Mouse (Mus musculus): Measurements from ENCODE around the gene Arhgef18. TPM values are rescaled to one million over a fixed set of nuclear protein-coding genes. Genes with fewer than 3 reads are reported as not detected.
A peak's percentile ranks its signal among the peaks of the same experiment; 100 is the strongest.

Arhgef18 gene
- polyA plus RNA-seq, 1 experiment from 2014 or later, result 5.5 TPM

DNA sequence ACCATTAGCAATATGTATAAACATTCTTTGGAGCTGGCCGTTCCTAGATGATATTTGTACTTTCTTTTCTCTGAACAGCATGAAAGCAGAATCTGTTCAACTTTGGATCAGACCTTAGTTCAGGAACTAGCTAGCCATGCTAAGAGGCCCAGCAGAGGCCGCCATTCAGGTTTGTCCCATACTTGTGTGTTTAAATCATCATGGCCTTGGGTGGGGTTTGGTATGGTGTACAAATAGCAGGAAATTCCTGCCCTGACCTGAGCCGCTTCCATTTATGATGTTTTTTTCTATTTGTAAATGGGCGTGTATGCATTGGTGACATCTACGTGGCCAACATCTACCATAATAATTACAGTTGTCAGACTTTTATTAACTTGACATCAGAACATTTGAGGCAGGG is 32.4 kb downstream of the Arhgef18 start:
- ATAC-seq (ENCODE audit: low FRiP score, low TSS enrichment), result peak; percentile 81
- TF ChIP-seq CTCF (IDR thresholded peaks at IDR 0.05; ENCODE audit: low read depth) (peak; percentile 31), EP300 (optimal IDR thresholded peaks at IDR 0.05) (peak; percentile 75)
- peak; percentile 64 for DNase-seq (ENCODE audit: low spot score)
- H3K9me3 ChIP-seq (ENCODE audit: control insufficient read depth, low read length), result no peaks in the 10 kb centered on the region
- H3K27me3 ChIP-seq (ENCODE audit: control insufficient read depth, insufficient read depth, low read length), result no peaks in the 10 kb centered on the region
- H3K4me1 ChIP-seq (replicated peaks; ENCODE audit: control insufficient read depth, insufficient read depth), result no peaks in the 10 kb centered on the region
- H3K9ac ChIP-seq (ENCODE audit: low read length), result no peak overlapping the region
- H3K4me3 ChIP-seq (ENCODE audit: low read depth, low read length), result no peak overlapping the region
- 50% methylated on average over 5 of the region's 5 CpGs for WGBS
- H3K36me3 ChIP-seq (ENCODE audit: control insufficient read depth, insufficient read depth, low read length), result no peaks in the 10 kb centered on the region; the same call in 1 of the 2 replicates
- no peak overlapping the region for H3K4me2 ChIP-seq (replicated peaks; ENCODE audit: low read depth)
- H3K27ac ChIP-seq (replicated peaks), result peak overlapping the region; percentile 78

DNA sequence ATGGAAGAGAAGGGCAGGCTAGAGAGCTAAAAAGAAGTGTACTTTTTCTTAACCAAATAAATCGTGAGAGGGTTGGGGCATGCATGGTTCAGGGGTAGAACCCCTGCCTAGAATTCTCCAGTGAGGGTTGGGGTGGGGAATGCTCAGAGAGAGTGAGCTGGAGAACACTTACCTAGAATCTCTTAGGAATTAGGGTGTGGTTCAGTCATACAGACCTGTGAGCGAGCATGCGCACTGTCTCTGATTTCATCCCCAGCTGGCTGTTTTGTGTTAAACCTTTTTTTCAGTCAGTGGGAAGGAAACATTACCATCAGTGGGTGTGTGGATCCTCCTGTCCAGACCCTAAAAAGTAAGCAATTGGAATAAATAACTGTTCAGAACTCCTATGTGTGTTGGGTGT is 33.4 kb downstream of the Arhgef18 start:
- ATAC-seq (ENCODE audit: low FRiP score, low TSS enrichment) (0 out of 2 replicates have a peak, but pooled peaks have one; percentile 21), DNase-seq (ENCODE audit: low spot score) (no peak)
- H3K36me3 ChIP-seq (ENCODE audit: control insufficient read depth, insufficient read depth, low read length), result no peaks in the 10 kb centered on the region; the same call in 1 of the 2 replicates
- peak overlapping the region; percentile 49; the same call in 1 of the 2 replicates for H3K27ac ChIP-seq (replicated peaks)
- no peaks in the 10 kb centered on the region for H3K4me1 ChIP-seq (replicated peaks; ENCODE audit: control insufficient read depth, insufficient read depth)
- TF ChIP-seq CTCF (IDR thresholded peaks at IDR 0.05; ENCODE audit: low read depth) (no peak), EP300 (optimal IDR thresholded peaks at IDR 0.05) (no peak)
- no peak overlapping the region for H3K9ac ChIP-seq (ENCODE audit: low read length)
- H3K4me3 ChIP-seq (ENCODE audit: low read depth, low read length), result no peak overlapping the region
- 57% methylated on average over 3 of the region's 3 CpGs for WGBS
- H3K4me2 ChIP-seq (replicated peaks; ENCODE audit: low read depth), result no peak overlapping the region
- H3K27me3 ChIP-seq (ENCODE audit: control insufficient read depth, insufficient read depth, low read length), result no peaks in the 10 kb centered on the region
- no peaks in the 10 kb centered on the region for H3K9me3 ChIP-seq (ENCODE audit: control insufficient read depth, low read length)

DNA sequence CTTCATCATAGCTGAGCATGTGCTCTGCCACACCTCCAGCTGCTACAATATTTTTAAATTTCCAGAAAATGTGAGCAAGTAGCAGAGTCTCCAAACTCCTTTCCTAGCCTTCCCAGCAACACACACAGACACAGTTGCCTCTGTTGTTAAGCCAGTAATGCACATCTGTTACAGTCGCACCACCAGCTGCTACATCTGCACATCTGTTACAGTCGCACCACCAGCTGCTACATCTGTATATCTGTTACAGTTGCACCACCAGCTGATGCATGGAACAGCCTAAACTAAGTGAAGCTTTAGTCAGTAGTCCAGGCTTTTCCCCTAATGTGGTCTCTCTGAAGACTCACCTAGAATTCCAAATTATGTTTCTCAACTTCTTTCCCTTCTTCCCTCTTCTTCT is 35.6 kb downstream of the Arhgef18 start:
- 68% methylated on average over 2 of the region's 2 CpGs for WGBS
- H3K27me3 ChIP-seq (ENCODE audit: control insufficient read depth, insufficient read depth, low read length), result no peaks in the 10 kb centered on the region
- H3K27ac ChIP-seq (replicated peaks), result no peak overlapping the region
- ATAC-seq (ENCODE audit: low FRiP score, low TSS enrichment) (no peak), DNase-seq (ENCODE audit: low spot score) (no peak)
- H3K36me3 ChIP-seq (ENCODE audit: control insufficient read depth, insufficient read depth, low read length), result peaks cover 11% of the 10 kb centered on the region
- H3K4me2 ChIP-seq (replicated peaks; ENCODE audit: low read depth), result no peak overlapping the region
- H3K4me3 ChIP-seq (ENCODE audit: low read depth, low read length), result no peak overlapping the region
- TF ChIP-seq CTCF (IDR thresholded peaks at IDR 0.05; ENCODE audit: low read depth) (no peak), EP300 (optimal IDR thresholded peaks at IDR 0.05) (no peak)
- H3K4me1 ChIP-seq (replicated peaks; ENCODE audit: control insufficient read depth, insufficient read depth), result no peaks in the 10 kb centered on the region
- no peak overlapping the region for H3K9ac ChIP-seq (ENCODE audit: low read length)
- no peaks in the 10 kb centered on the region for H3K9me3 ChIP-seq (ENCODE audit: control insufficient read depth, low read length)

DNA sequence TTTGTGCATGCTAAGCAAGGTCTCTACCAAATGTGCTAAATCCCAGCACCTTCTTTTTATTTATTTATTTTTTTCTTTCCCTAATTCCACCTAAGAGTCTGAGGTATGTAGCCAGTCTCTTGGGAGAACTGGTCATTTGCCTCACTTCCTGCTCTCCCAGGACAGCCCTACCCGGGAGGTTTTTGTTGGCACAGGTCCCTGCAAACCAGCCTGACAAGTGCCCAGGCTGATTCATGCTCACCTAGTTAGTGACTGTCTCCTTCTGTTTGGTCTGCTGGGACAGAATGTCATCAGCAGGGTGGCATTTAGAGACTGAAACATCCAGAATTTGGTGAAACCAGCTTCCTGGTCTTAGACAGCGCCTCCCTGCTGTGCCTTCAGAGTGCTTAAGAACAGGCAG is 37.2 kb downstream of the Arhgef18 start:
- DNase-seq (ENCODE audit: low spot score) (peak; percentile 83), ATAC-seq (ENCODE audit: low FRiP score, low TSS enrichment) (peak; percentile 86)
- Histone ChIP-seq H3K27me3 (ENCODE audit: control insufficient read depth, insufficient read depth, low read length) (no peaks in the 10 kb centered on the region), H3K4me3 (ENCODE audit: low read depth, low read length) (no peak overlapping the region), H3K9me3 (ENCODE audit: control insufficient read depth, low read length) (no peaks in the 10 kb centered on the region), H3K4me2 (replicated peaks; ENCODE audit: low read depth) (no peak overlapping the region), H3K27ac (replicated peaks) (peak overlapping the region; percentile 45), H3K4me1 (replicated peaks; ENCODE audit: control insufficient read depth, insufficient read depth) (no peaks in the 10 kb centered on the region), H3K9ac (ENCODE audit: low read length) (no peak overlapping the region), H3K36me3 (ENCODE audit: control insufficient read depth, insufficient read depth, low read length) (peaks cover 11% of the 10 kb centered on the region)
- TF ChIP-seq CTCF (IDR thresholded peaks at IDR 0.05; ENCODE audit: low read depth), result no peak
- no peak for TF ChIP-seq EP300 (optimal IDR thresholded peaks at IDR 0.05)
- 50% methylated on average over 2 of the region's 2 CpGs for WGBS

DNA sequence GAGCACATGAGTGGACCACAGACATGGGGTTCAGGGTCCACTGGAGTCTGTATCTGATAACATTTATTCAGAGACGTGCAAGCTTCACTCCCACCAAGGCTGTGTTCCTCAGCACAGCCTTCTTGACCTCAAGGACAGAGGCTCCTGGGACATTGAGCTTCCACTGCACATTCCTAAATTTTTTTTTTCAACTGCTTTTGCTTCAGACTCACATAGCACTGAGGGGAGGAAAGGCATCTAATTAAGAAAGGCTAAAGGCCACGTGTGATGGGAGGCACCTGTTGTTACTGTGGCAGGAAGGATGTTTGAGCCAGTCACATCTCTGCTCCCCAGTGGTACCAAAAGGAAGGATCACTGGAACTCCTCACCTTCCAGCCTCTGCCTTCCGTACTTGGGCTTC is 38.3 kb downstream of the Arhgef18 start:
- H3K27ac ChIP-seq (replicated peaks), result peak overlapping the region; percentile 45
- TF ChIP-seq CTCF (IDR thresholded peaks at IDR 0.05; ENCODE audit: low read depth) (no peak), EP300 (optimal IDR thresholded peaks at IDR 0.05) (no peak)
- H3K9ac ChIP-seq (ENCODE audit: low read length), result no peak overlapping the region
- no peaks in the 10 kb centered on the region for H3K4me1 ChIP-seq (replicated peaks; ENCODE audit: control insufficient read depth, insufficient read depth)
- no peak for ATAC-seq (ENCODE audit: low FRiP score, low TSS enrichment)
- H3K4me3 ChIP-seq (ENCODE audit: low read depth, low read length), result no peak overlapping the region
- 73% methylated on average over 3 of the region's 3 CpGs for WGBS
- DNase-seq (ENCODE audit: low spot score), result no peak
- peaks cover 17% of the 10 kb centered on the region for H3K36me3 ChIP-seq (ENCODE audit: control insufficient read depth, insufficient read depth, low read length)
- H3K27me3 ChIP-seq (ENCODE audit: control insufficient read depth, insufficient read depth, low read length), result no peaks in the 10 kb centered on the region
- H3K4me2 ChIP-seq (replicated peaks; ENCODE audit: low read depth), result no peak overlapping the region
- no peaks in the 10 kb centered on the region for H3K9me3 ChIP-seq (ENCODE audit: control insufficient read depth, low read length)

DNA sequence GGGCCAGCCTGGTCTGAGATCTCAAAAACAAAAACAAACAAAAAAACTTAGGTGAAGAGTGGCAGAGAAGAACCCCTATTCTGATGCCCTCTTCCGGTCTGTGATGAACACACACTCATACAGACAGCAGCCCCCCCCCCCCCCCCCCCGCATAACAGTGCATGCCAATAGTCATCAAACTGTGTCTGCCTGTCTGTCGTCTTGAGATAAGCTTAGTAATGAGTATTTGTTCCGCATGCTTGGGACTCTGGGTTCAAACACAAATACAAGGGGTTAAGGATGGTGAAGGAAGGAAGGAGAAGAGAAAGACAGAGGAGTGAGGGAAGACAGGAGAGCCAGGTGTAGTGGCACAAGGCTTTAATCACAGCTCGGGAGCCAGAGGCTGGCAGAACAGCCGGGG is 43.7 kb downstream of the Arhgef18 start:
- ATAC-seq (ENCODE audit: low FRiP score, low TSS enrichment) (no peak), DNase-seq (ENCODE audit: low spot score) (no peak)
- TF ChIP-seq CTCF (IDR thresholded peaks at IDR 0.05; ENCODE audit: low read depth), result no peak
- TF ChIP-seq EP300 (optimal IDR thresholded peaks at IDR 0.05), result no peak
- Histone ChIP-seq H3K4me1 (replicated peaks; ENCODE audit: control insufficient read depth, insufficient read depth) (no peaks in the 10 kb centered on the region), H3K4me3 (ENCODE audit: low read depth, low read length) (no peak overlapping the region), H3K36me3 (ENCODE audit: control insufficient read depth, insufficient read depth, low read length) (peaks cover 31% of the 10 kb centered on the region), H3K27ac (replicated peaks) (no peak overlapping the region), H3K4me2 (replicated peaks; ENCODE audit: low read depth) (no peak overlapping the region), H3K9me3 (ENCODE audit: control insufficient read depth, low read length) (no peaks in the 10 kb centered on the region), H3K9ac (ENCODE audit: low read length) (no peak overlapping the region), H3K27me3 (ENCODE audit: control insufficient read depth, insufficient read depth, low read length) (no peaks in the 10 kb centered on the region)
- 85% methylated on average over 5 of the region's 6 CpGs for WGBS
